Mouse (Mus musculus): ENCODE data around the gene Gm17509.

Gm17509 gene

GRCm38 (mm10) chr13:117220501-117221321, at the start of gene Gm17509:
Gm17509 (minus strand) TSS chr13:117221075.
- DNase-seq (ENCODE audit: low read depth), result no peak

DNA sequence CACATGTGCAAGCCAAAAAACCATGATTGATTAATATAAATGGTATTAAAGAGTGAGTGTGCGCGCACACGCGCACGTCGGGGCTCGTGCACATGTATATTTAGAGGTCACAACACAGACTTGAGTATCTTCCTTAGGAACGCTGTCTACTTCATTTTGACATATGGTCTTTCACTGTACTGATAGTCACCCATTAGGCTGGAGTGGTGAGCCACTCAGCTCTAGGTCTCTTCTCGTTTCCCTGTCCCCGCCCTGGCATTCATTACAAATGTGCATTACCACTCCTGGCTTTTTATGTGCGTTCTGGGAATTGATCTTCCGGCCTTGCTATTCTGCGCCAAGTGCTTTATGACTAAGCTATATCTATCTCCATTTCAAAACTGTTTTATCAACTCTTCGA, 47.1 kb upstream of the Gm17509 start:
- no peak for DNase-seq (ENCODE audit: low read depth)

DNA sequence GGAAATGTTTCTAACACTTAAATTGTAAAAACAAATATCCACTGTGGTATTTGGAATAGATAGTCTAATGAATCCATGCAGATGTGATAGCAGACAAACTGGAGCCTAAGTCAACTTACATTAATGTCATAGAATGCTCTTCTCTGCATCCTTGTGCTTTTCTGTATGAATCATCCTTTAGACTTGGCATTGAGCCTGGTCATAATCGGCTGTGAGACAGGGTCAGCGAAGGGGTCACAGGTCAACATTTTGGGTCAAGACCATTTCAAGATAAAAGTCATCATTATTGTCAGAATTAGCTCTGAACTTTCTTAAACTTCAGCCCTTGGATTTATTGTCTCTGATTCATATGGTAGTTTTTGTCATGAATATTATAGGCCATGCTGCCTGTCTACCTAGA, 45.3 kb upstream of the Gm17509 start:
- no peak for DNase-seq (ENCODE audit: low read depth)

- DNase-seq (ENCODE audit: low read depth), result no peak
Measured at GRCm38 (mm10) chr13:117260704-117261103, 39.8 kb upstream of the Gm17509 start.

GRCm38 (mm10) chr13:117242621-117243020, 21.7 kb upstream of the Gm17509 start:
- no peak for DNase-seq (ENCODE audit: low read depth)

DNA sequence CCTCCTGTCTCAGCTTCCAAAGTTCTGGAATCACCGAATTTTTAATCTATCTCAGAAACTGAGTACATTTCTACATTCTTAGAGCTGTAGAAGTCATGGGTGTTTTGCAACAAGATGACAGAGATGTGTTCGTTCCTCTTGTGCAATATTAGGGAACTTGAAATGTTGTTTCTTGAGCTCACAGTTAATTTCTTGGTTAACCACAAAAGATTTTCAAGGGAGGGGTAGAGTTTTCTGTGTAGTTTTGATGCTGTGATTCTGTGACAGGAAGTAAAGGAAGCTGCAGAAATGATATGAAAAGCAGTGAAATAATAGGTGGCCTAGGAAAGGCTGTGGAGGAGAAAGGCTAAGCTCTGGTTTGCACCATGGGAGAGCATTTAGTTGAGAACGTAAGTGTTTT, 21.2 kb upstream of the Gm17509 start:
- no peak for DNase-seq (ENCODE audit: low read depth)

GRCm38 (mm10) chr13:117237111-117237510, 16.2 kb upstream of the Gm17509 start:
- DNase-seq (ENCODE audit: low read depth), result no peak

DNA sequence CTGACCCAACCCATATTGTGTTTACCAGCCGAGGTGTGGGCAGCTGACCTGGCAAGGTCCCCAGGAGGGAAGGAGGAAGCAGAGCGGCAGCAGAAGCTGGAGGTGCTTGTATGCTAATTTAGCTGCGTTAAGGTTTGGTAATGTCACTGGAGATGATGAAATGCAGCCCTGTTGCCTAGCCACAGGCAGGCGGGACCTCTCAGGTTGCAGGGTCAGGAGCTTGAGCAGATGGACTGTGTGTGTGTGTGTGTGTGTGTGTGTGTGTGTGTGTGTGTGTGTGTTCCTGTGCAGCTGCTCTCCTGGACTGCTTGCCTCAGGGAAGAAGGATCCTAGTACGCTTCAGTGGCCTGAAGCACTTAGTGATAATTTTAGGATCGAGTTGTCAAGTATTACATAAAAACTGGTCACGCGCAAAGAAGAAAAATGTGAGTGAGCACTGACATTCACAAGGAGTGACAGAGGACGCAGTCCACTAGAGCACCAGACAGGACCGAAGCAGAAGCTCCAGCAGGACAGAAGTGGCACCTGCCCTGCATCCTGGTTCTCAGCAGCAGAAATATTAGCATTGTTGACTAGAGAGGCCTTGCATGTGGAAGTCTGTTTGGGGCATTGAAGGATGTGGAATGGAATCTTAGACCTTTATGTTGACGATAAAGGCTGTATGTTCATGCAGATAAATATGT, 14.8 kb upstream of the Gm17509 start:
- no peak for DNase-seq (ENCODE audit: low read depth)

DNA sequence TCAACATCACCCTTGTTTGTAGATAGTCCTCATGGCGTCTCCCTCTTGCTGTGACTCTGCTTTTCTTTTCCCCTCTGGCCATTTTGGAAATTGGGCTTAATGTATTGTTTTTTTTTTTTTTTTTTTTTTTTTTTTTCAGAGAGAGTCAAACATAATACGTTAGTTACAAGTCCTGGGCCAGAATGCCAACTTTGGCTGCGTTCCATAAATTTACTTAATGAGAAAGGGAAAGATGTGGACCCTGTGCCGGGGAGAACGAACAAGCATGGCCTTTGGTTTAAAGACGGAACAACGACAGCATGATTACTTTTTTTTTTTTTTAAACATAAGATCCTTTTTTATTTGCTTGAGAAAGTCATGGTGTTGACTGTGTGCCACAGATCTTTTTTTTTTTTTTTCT, 13.6 kb upstream of the Gm17509 start:
- DNase-seq (ENCODE audit: low read depth), result no peak

- DNase-seq (ENCODE audit: low read depth), result no peak
Measured at GRCm38 (mm10) chr13:117233808-117234207, 12.9 kb upstream of the Gm17509 start.

- DNase-seq (ENCODE audit: low read depth), result no peak
Measured at GRCm38 (mm10) chr13:117230371-117231110, 9.7 kb upstream of the Gm17509 start.

DNA sequence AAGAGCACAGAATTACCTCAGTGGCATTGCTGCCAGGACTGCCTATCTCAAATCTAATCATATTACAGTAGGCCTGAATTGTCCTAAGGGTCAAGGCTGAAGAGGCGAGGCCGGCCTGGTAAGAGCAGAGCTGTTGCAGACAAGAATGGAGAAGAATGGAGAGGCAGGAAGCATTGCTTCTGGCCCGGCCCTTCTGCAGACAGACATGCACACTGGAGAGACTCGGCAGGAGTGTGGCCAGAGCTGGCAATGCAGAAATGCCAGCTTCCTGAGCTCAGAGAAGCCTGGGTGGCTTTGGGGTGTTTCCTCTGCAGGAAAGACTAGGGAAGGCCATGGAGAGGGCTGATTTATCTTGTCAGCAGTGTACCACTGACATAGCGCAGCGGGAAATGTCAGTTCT, 4.7 kb upstream of the Gm17509 start:
- DNase-seq (ENCODE audit: low read depth), result no peak

DNA sequence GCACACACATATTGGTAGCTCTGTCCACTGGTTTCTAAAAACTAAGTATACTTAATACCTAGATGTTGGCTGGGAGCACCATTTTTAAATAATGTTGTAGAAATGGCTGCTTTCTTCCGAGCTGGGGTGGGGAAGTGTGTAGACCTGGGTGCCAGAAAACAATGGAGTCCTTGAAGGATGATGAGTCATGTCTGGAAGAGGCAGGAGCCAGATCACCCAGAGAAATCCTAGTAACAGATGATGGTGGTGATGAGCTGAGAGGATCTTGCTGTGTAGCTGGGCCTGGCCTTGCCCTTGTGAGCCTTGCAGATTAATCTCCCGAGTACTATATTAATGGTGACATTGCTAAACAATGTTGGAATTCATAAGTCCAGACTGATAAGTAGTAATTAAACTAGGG, 4.0 kb upstream of the Gm17509 start:
- DNase-seq (ENCODE audit: low read depth), result no peak

- no peak for DNase-seq (ENCODE audit: low read depth)
Measured at GRCm38 (mm10) chr13:117223125-117223524, 2.2 kb upstream of the Gm17509 start.

GRCm38 (mm10) chr13:117219871-117220500, 889 bp downstream of the Gm17509 start:
- DNase-seq (ENCODE audit: low read depth), result no peak

GRCm38 (mm10) chr13:117218092-117218491, 2.8 kb downstream of the Gm17509 start:
- no peak for DNase-seq (ENCODE audit: low read depth)

GRCm38 (mm10) chr13:117217621-117218020, 3.3 kb downstream of the Gm17509 start:
- DNase-seq (ENCODE audit: low read depth), result no peak

- no peak for DNase-seq (ENCODE audit: low read depth)
Measured at GRCm38 (mm10) chr13:117216752-117217363, 4.0 kb downstream of the Gm17509 start.

DNA sequence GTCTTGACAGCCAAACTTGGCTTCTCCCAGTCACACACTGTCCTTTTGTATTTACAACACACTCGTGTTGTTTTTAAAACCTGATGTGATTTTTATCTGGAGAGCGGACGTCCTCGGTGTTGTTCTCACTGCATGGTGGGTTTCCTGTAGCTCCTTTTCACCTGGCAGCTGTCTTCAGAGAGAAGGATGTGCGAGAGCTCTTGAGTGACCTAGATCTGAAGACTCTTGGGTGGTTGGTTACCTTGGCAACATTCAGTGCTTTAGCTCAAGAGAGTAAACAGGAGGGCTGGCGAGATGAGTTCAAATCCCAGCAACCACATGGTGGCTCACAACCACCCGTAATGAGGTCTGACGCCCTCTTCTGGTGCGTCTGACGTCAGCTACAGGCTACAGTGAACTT, 4.7 kb downstream of the Gm17509 start:
- DNase-seq (ENCODE audit: low read depth), result no peak

GRCm38 (mm10) chr13:117215481-117215880, 5.4 kb downstream of the Gm17509 start:
- no peak for DNase-seq (ENCODE audit: low read depth)

DNA sequence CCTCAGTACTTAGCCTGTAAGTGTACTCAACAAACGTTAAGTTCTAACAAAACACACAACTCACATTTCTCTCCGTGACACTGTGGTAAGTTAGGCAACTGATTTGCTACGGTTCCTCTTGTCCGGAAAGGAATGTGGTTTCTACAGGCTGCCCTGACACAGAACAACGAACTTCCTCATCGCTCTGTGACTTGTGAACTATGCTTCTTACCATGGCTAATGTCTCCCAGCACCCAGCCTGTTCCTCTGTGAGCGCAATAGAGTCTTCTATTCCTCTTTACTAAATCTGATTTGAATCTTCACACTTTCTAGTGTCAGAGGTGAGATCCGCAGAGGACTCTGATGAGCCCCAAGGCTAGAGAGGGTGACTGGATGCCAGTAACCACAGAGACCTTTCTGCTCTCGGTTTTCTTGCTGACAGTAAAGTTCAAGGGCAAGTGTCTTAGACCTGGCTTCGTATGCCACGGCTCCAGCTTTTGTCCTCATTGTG, 9.4 kb downstream of the Gm17509 start:
- no peak for DNase-seq (ENCODE audit: low read depth)

DNA sequence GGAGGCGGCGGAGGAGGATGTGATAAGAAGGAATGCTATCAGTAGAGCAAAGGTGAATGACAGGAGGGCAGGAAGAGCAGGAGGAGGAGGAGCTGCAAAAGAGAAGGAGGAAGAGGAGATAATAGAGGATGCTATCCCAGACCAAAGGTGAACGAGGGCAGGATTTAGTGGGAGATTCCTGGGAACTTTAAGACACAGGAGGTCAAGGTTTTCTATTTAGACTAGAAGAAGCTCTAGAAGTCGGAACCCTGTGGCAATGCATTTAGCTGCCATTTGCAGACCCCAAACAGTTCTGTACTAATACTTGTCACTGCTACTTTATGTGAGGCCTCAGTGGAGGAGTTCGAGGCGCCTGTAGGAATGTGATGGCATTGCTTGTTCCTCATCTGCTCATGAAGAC, 12.6 kb downstream of the Gm17509 start, which contains the start of gene Emb:
Gene Emb, plus strand, starts transcription at position 301 of the 400 bp plus-strand sequence.
- no peak for DNase-seq (ENCODE audit: low read depth)

Measured in c-Kit-positive CD71-positive TER-119-negative erythroid progenitor cells, embryonic 14.5 days (primary cell).